Mouse (Mus musculus) neural tube, embryonic 11.5 days (tissue): ENCODE measurements around the gene Gm10260. TPM values are rescaled to one million over a fixed set of nuclear protein-coding genes. Genes with fewer than 3 reads are reported as not detected.

Experiments
- ATAC-seq: fragments of 200-750 bp; cut with Nextera tagmentation; 2 replicates; pipeline ENCODE4 v1.8.0; 2017; ENCODE audit warnings: moderate number of reproducible peaks, mild to moderate bottlenecking, moderate TSS enrichment, moderate library complexity; ENCODE audit not compliant: insufficient read depth, low FRiP score, low TSS enrichment
- DNase-seq: peaks from one replicate; pipeline ENCODE4 v3.0.0-alpha.2; 2015; ENCODE audit warnings: low spot score
- H3K27ac ChIP-seq: fragments of 300-500 bp; sonication (generic); 2 replicates; pipeline ENCODE4 v1.5.1; 2014; ENCODE audit warnings: low read depth, mild to moderate bottlenecking, low read length
- H3K27me3 ChIP-seq: fragments of 300-500 bp; sonication (generic); 2 replicates; pipeline ENCODE4 v1.6.1; 2014; ENCODE audit warnings: mild to moderate bottlenecking, low read length, mixed read lengths; ENCODE audit not compliant: control insufficient read depth, insufficient read depth
- H3K36me3 ChIP-seq: fragments of 300-500 bp; sonication (generic); 2 replicates; pipeline ENCODE4 v1.6.1; 2014; ENCODE audit warnings: mild to moderate bottlenecking, low read length, moderate library complexity, mixed read lengths; ENCODE audit not compliant: control insufficient read depth, insufficient read depth
- H3K4me1 ChIP-seq: fragments of 300-500 bp; sonication (generic); 2 replicates; pipeline ENCODE4 v1.6.1; 2014; ENCODE audit warnings: low read length, mixed read lengths; ENCODE audit not compliant: control insufficient read depth, insufficient read depth
- H3K4me2 ChIP-seq: fragments of 300-500 bp; sonication (generic); 2 replicates; pipeline ENCODE4 v1.6.1; 2014; ENCODE audit warnings: low read depth, mild to moderate bottlenecking, moderate library complexity
- H3K4me3 ChIP-seq: fragments of 300-500 bp; sonication (generic); 2 replicates; pipeline ENCODE4 v1.5.1; 2014; ENCODE audit warnings: low read depth, low read length
- H3K9ac ChIP-seq: fragments of 300-500 bp; sonication (generic); 2 replicates; pipeline ENCODE4 v1.6.1; 2014; ENCODE audit warnings: mild to moderate bottlenecking, low read length
- H3K9me3 ChIP-seq: fragments of 300-500 bp; sonication (generic); 2 replicates; pipeline ENCODE4 v1.6.1; 2016; ENCODE audit warnings: low read length; ENCODE audit not compliant: control insufficient read depth
- WGBS: fragments of 180-500 bp; shearing (Covaris S2); extraction: QIAGEN DNeasy Blood & Tissue Kit; methylation state at CpG from one replicate; pipeline ENCODE4 v1.1.7; 2014; 5-methylcytosine and 5-hydroxymethylcytosine counted together
- polyA plus RNA-seq: library from polyadenylated mRNA; unstranded; fragments of >200 nt; fragmentation: Nextera tagmentation; extraction: Ambion mirVana; gene quantifications from 2 replicates; pipeline ENCODE4 v1.2.1, GENCODE M21; 2014

Gene Gm10260
- polyA plus RNA-seq, 1 experiment from 2014 or later = 5.7 TPM

- H3K9me3 ChIP-seq = no peaks in the 10 kb centered on the region
- no peaks in the 10 kb centered on the region for H3K4me1 ChIP-seq
- 43% methylated on average over 10 of the region's 10 CpGs for WGBS
- no peaks in the 10 kb centered on the region for H3K27me3 ChIP-seq
- no peak for DNase-seq
- no peak overlapping the region for H3K4me3 ChIP-seq
- no peak overlapping the region for H3K9ac ChIP-seq
- no peak for ATAC-seq
- H3K4me2 ChIP-seq = no peak overlapping the region
- H3K27ac ChIP-seq = no peak overlapping the region
- H3K36me3 ChIP-seq = no peaks in the 10 kb centered on the region
These were observed 24.9 kb upstream of the Gm10260 start for GRCm38 (mm10) chr13:97785167-97785835.

- Histone ChIP-seq H3K4me2 (no peak overlapping the region), H3K27ac (no peak overlapping the region), H3K4me3 (no peak overlapping the region), H3K36me3 (no peaks in the 10 kb centered on the region), H3K27me3 (no peaks in the 10 kb centered on the region), H3K4me1 (no peaks in the 10 kb centered on the region), H3K9me3 (no peaks in the 10 kb centered on the region), H3K9ac (no peak overlapping the region)
- ATAC-seq (no peak), DNase-seq (no peak)
- 89% methylated on average over 8 of the region's 8 CpGs for WGBS
These were observed 23.2 kb upstream of the Gm10260 start for GRCm38 (mm10) chr13:97783423-97784143.

GRCm38 (mm10) chr13:97782063-97782462 is 21.6 kb upstream of the Gm10260 start:
- no peak overlapping the region for H3K4me3 ChIP-seq
- WGBS = 58% methylated on average over 7 of the region's 7 CpGs
- DNase-seq (no peak), ATAC-seq (no peak)
- no peak overlapping the region for H3K27ac ChIP-seq
- no peak overlapping the region for H3K4me2 ChIP-seq
- no peaks in the 10 kb centered on the region for H3K36me3 ChIP-seq
- H3K9me3 ChIP-seq = no peaks in the 10 kb centered on the region
- no peak overlapping the region for H3K9ac ChIP-seq
- no peaks in the 10 kb centered on the region for H3K4me1 ChIP-seq
- no peaks in the 10 kb centered on the region for H3K27me3 ChIP-seq

- no peak overlapping the region for H3K27ac ChIP-seq
- H3K4me3 ChIP-seq = no peak overlapping the region
- DNase-seq (no peak), ATAC-seq (no peak)
- 91% methylated on average over 7 of the region's 7 CpGs for WGBS
- no peaks in the 10 kb centered on the region for H3K36me3 ChIP-seq
- no peaks in the 10 kb centered on the region for H3K27me3 ChIP-seq
- no peak overlapping the region for H3K4me2 ChIP-seq
- no peaks in the 10 kb centered on the region for H3K4me1 ChIP-seq
- H3K9me3 ChIP-seq = no peaks in the 10 kb centered on the region
- no peak overlapping the region for H3K9ac ChIP-seq
These were observed 21.2 kb upstream of the Gm10260 start for GRCm38 (mm10) chr13:97781637-97782036.

GRCm38 (mm10) chr13:97780556-97780955 is 20.1 kb upstream of the Gm10260 start:
- Histone ChIP-seq H3K9ac (no peak overlapping the region), H3K27me3 (no peaks in the 10 kb centered on the region), H3K9me3 (no peaks in the 10 kb centered on the region), H3K4me2 (no peak overlapping the region), H3K27ac (no peak overlapping the region), H3K4me1 (no peaks in the 10 kb centered on the region), H3K36me3 (no peaks in the 10 kb centered on the region), H3K4me3 (no peak overlapping the region)
- ATAC-seq = no peak
- DNase-seq = no peak
- 77% methylated on average over 2 of the region's 2 CpGs for WGBS

GRCm38 (mm10) chr13:97779657-97780445 is 19.4 kb upstream of the Gm10260 start:
- 91% methylated on average over 8 of the region's 8 CpGs for WGBS
- Histone ChIP-seq H3K4me2 (no peak overlapping the region), H3K4me3 (no peak overlapping the region), H3K9me3 (no peaks in the 10 kb centered on the region), H3K27me3 (no peaks in the 10 kb centered on the region), H3K4me1 (no peaks in the 10 kb centered on the region; the same call in 1 of the 2 replicates), H3K9ac (no peak overlapping the region), H3K36me3 (no peaks in the 10 kb centered on the region), H3K27ac (no peak overlapping the region)
- DNase-seq = no peak
- no peak for ATAC-seq

GRCm38 (mm10) chr13:97778698-97779194 is 18.3 kb upstream of the Gm10260 start:
- H3K9me3 ChIP-seq = no peaks in the 10 kb centered on the region
- ATAC-seq = no peak
- no peak overlapping the region for H3K9ac ChIP-seq
- H3K27ac ChIP-seq = no peak overlapping the region
- no peaks in the 10 kb centered on the region for H3K36me3 ChIP-seq
- no peak overlapping the region for H3K4me2 ChIP-seq
- no peaks in the 10 kb centered on the region for H3K27me3 ChIP-seq
- H3K4me3 ChIP-seq = no peak overlapping the region
- WGBS = 82% methylated on average over 5 of the region's 5 CpGs
- no peak for DNase-seq
- H3K4me1 ChIP-seq = no peaks in the 10 kb centered on the region; the same call in 1 of the 2 replicates

GRCm38 (mm10) chr13:97777667-97778066 is 17.2 kb upstream of the Gm10260 start:
- Histone ChIP-seq H3K4me2 (no peak overlapping the region), H3K27ac (no peak overlapping the region), H3K9ac (no peak overlapping the region), H3K4me1 (no peaks in the 10 kb centered on the region; the same call in 1 of the 2 replicates), H3K36me3 (no peaks in the 10 kb centered on the region), H3K27me3 (no peaks in the 10 kb centered on the region), H3K9me3 (no peaks in the 10 kb centered on the region), H3K4me3 (no peak overlapping the region)
- DNase-seq (no peak), ATAC-seq (no peak)
- WGBS = 85% methylated on average over 2 of the region's 2 CpGs
